Mouse (Mus musculus) thymus, adult 2 months (tissue): ENCODE measurements around the gene Hoxb9. TPM values are rescaled to one million over a fixed set of nuclear protein-coding genes. Genes with fewer than 3 reads are reported as not detected.

ENCODE experiments used
- DNase-seq: peaks from one replicate; pipeline ENCODE4 v3.0.0; 2021
- H3K27ac ChIP-seq: fragments of 200-500 bp; 2 replicates; pipeline ENCODE4 v1.5.1; 2012; ENCODE audit warnings: low read length, control low read depth; ENCODE audit not compliant: control insufficient read depth, insufficient read depth
- H3K27me3 ChIP-seq: fragments of 200-500 bp; 2 replicates; pipeline ENCODE4 v1.6.1; 2012; ENCODE audit warnings: mild to moderate bottlenecking, low read length, moderate library complexity, mixed read lengths; ENCODE audit not compliant: control insufficient read depth, insufficient read depth
- H3K36me3 ChIP-seq: fragments of 200-500 bp; 2 replicates; pipeline ENCODE4 v1.6.1; 2012; ENCODE audit warnings: mild to moderate bottlenecking, low read length, moderate library complexity; ENCODE audit not compliant: control insufficient read depth, insufficient read depth
- H3K4me1 ChIP-seq: fragments of 200-500 bp; replicated peaks from 2 replicates; pipeline ENCODE4 v1.6.1; 2012; ENCODE audit warnings: low read length; ENCODE audit not compliant: control insufficient read depth, insufficient read depth
- H3K4me3 ChIP-seq: fragments of 200-500 bp; 2 replicates; pipeline ENCODE4 v1.5.1; 2012; ENCODE audit warnings: mild to moderate bottlenecking, low read length, control low read depth, moderate library complexity; ENCODE audit not compliant: control insufficient read depth, insufficient read depth
- CTCF ChIP-seq: fragments of 200-500 bp; IDR thresholded peaks from 2 replicates; pipeline ENCODE4 v1.5.1; 2012; ENCODE audit warnings: mild to moderate bottlenecking, control low read depth, low read length, moderate library complexity, borderline replicate concordance; ENCODE audit not compliant: control insufficient read depth, poor library complexity, insufficient read depth; ENCODE audit errors: extremely low read depth
- POLR2A ChIP-seq: fragments of 200-500 bp; IDR thresholded peaks from 2 replicates; pipeline ENCODE4 v1.6.1; 2012; ENCODE audit warnings: mild to moderate bottlenecking, low read length, control low read depth, moderate library complexity; ENCODE audit not compliant: control insufficient read depth, poor library complexity, insufficient read depth; ENCODE audit errors: extremely low read depth
- WGBS: fragments of 180-500 bp; shearing (Covaris S2); methylation state at CpG from one replicate; pipeline ENCODE4 v1.1.7; 2018; 5-methylcytosine and 5-hydroxymethylcytosine counted together
- polyA plus RNA-seq: library from polyadenylated mRNA; depleted of rRNA; stranded (reverse); fragments of >200 nt; gene quantifications from 2 replicates; pipeline ENCODE4 v1.2.3, GENCODE M21; 2012

The Hoxb9 gene
- polyA plus RNA-seq, 1 experiment, result 0.22 TPM

DNA sequence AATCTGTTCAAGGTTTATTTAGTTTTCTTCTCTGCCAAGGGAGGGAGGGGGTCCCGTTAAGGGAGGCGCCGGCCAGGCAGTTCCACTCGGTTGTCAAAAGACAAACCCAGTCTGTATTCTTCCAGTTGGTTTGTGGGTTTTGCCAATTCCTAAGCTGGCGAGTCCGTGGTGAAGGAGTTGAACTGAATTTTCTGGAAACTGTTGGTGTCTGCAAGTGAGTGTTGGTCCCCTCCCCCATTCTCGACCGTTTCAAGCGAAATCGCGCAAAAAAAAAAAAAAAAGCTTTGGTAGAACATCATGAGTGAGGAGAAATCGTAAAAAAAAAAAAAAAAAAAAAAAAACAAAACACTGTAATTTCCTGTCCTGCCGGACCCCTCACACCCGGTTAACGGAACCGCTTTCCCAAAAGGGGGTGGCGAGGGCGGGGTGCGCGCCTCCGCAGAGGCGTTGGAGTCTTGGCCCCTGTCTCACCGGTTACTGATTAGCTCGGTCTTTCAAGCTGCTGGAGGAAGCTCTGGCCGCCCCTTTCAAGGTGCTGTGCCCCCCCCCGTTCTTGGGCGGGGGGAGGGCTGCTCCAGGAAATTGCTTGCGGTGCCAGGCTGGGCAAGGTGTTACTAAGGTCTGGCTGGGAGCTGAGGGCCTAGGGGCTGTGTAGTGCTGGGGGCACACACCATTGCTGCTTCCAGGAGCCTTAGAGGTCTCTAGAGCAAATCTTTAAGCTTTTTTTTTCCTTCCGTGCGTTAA lies 24.0 kb downstream of the Hoxb9 start:
- no peak overlapping the region for H3K27ac ChIP-seq
- 4% methylated on average over 30 of the region's 30 CpGs for WGBS
- no peaks in the 10 kb centered on the region for H3K36me3 ChIP-seq
- H3K4me3 ChIP-seq, result no peak overlapping the region
- TF ChIP-seq POLR2A (no peak), CTCF (no peak)
- DNase-seq, result no peak
- H3K27me3 ChIP-seq, result peaks cover 43% of the 10 kb centered on the region
- no peaks in the 10 kb centered on the region; the same call in 1 of the 2 replicates for H3K4me1 ChIP-seq

DNA sequence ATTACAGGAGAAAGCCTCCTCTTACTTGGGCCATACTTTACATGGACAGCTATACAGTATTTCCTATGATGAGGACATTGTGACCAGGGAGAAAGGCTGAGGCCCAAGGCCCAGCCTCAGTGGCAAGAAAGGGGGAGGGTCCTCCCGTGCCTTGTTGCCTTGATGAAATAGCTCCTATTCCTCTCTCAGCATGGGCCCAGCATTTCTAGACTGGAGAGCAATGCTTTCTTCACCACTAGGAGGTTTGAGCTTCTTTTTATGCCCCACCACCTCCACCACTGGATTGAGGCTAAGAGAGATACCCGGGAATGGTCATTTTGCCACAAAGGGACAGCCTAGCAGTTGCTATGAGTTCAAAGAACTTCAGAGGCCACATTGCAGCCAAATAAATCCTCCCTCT lies 25.7 kb downstream of the Hoxb9 start:
- no peak for DNase-seq
- no peaks in the 10 kb centered on the region; the same call in 1 of the 2 replicates for H3K4me1 ChIP-seq
- H3K36me3 ChIP-seq, result no peaks in the 10 kb centered on the region
- TF ChIP-seq POLR2A, result no peak
- no peak for TF ChIP-seq CTCF
- no peak overlapping the region for H3K4me3 ChIP-seq
- whole genome bisulfite sequencing, result 71% methylated on average over 2 of the region's 2 CpGs
- no peak overlapping the region for H3K27ac ChIP-seq
- peaks cover 42% of the 10 kb centered on the region for H3K27me3 ChIP-seq

DNA sequence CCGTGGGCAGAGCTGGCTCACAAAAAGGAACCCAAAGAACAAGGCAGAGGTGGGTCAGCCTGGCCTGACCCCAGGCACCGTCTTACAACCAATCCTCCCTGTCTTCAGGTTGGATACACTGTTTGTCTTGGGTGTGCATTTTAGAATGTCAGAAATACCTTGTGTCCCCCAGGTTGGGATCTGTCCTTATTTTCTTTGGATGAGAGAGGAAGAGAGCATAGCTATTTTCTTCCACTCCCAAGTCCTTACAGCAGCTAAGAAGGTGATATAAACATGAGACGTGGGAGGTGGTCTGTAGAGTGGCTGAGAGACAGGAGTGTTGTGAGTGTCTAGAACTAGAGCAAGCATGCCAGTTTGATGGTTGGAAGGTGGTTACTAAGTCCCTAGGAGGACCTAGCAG lies 26.2 kb downstream of the Hoxb9 start:
- Histone ChIP-seq H3K27me3 (peaks cover 43% of the 10 kb centered on the region), H3K4me3 (no peak overlapping the region), H3K36me3 (no peaks in the 10 kb centered on the region), H3K4me1 (no peaks in the 10 kb centered on the region; the same call in 1 of the 2 replicates), H3K27ac (no peak overlapping the region)
- no peak for DNase-seq
- 75% methylated on average over 3 of the region's 3 CpGs for WGBS
- TF ChIP-seq POLR2A (no peak), CTCF (no peak)

DNA sequence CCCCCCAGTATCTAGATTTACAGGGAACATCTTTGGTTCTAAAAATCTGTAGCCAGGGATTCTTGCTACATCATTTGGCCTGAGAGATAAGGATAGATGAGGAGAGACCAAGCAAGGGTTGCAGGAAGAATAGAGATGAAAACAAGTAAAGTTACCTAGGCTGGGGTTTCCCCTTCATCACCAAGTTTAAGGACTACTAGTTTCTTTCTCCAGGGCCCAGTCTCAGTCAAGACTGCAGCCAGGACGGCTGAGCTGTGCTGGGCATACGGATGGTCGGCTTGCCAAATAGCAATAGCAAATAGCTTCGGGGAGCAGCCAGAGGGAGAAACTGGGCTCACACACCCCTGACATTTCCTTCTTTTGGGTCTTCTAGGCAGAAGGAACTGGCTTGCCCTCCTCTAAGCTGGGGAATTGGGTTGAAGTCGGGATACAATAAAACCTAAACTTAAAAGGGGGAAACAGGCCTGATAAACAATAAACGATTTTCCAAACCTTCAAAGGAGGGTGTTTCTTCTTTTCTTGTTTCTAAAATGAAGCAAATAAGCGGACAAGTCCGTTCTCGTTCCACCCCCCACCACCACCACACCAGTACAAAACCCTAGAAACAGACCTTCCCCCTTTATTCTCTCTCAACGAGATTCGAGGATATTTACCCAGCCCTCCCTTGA lies 26.8 kb downstream of the Hoxb9 start:
- TF ChIP-seq CTCF (no peak), POLR2A (no peak)
- Histone ChIP-seq H3K27ac (no peak overlapping the region), H3K36me3 (no peaks in the 10 kb centered on the region), H3K4me1 (no peaks in the 10 kb centered on the region; the same call in 1 of the 2 replicates), H3K4me3 (no peak overlapping the region), H3K27me3 (peaks cover 40% of the 10 kb centered on the region)
- 52% methylated on average over 11 of the region's 11 CpGs for WGBS
- DNase-seq, result no peak

DNA sequence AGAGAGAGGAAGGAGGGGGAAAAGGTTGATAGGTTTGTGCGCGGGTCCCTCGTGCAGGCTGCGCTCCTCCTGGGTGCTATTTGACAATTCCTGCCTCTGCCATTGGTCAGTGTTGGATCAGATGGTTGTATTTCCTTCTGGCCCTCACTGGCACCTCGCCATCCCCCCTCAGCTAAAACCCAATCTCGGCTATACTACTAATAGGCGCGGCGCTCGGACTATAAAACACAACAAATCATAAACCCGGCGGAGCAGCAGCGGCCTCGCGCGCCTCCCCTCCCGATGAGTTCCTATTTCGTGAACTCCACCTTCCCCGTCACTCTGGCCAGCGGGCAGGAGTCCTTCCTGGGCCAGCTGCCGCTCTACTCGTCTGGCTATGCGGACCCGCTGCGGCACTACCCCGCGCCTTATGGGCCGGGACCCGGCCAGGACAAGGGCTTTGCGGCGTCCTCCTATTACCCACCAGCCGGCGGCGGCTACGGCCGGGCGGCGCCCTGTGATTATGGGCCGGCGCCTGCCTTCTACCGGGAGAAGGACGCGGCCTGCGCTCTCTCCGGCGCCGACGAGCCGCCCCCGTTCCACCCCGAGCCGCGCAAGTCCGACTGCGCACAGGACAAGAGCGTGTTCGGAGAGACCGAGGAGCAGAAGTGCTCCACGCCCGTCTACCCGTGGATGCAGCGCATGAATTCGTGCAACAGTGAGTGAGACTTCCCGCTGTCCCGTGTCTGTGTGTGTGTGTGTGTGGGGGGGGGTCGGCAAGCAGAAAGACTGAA lies 27.8 kb downstream of the Hoxb9 start:
- Histone ChIP-seq H3K27me3 (peaks cover 35% of the 10 kb centered on the region), H3K4me3 (no peak overlapping the region), H3K27ac (no peak overlapping the region), H3K36me3 (no peaks in the 10 kb centered on the region), H3K4me1 (no peaks in the 10 kb centered on the region; the same call in 1 of the 2 replicates)
- DNase-seq, result no peak
- 2% methylated on average over 66 of the region's 66 CpGs for WGBS
- TF ChIP-seq POLR2A, result no peak
- TF ChIP-seq CTCF, result no peak

DNA sequence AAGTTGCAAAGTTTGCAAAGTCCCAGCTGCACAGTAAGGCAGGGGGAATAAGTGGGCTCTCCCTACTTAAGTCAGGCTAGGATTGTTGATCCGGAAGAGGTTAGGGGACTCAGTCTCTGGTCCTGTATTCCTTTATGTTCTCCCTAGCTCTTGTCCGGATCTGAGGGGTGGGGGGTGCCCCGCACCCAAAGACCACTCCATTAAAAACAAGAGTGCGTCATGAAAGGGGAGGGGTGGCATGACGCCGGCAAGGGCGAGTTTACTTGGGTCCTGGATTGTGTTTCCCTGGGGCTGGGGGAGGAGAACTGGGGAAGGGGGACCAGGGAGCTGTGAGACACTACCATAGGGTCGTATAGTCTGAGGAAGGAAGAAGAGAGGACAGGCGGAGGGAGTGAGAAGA lies 28.5 kb downstream of the Hoxb9 start:
- Histone ChIP-seq H3K4me3 (no peak overlapping the region), H3K36me3 (no peaks in the 10 kb centered on the region), H3K27ac (no peak overlapping the region), H3K4me1 (no peaks in the 10 kb centered on the region; the same call in 1 of the 2 replicates), H3K27me3 (peaks cover 37% of the 10 kb centered on the region)
- 11% methylated on average over 9 of the region's 9 CpGs for WGBS
- DNase-seq, result no peak
- TF ChIP-seq CTCF (no peak), POLR2A (no peak)

DNA sequence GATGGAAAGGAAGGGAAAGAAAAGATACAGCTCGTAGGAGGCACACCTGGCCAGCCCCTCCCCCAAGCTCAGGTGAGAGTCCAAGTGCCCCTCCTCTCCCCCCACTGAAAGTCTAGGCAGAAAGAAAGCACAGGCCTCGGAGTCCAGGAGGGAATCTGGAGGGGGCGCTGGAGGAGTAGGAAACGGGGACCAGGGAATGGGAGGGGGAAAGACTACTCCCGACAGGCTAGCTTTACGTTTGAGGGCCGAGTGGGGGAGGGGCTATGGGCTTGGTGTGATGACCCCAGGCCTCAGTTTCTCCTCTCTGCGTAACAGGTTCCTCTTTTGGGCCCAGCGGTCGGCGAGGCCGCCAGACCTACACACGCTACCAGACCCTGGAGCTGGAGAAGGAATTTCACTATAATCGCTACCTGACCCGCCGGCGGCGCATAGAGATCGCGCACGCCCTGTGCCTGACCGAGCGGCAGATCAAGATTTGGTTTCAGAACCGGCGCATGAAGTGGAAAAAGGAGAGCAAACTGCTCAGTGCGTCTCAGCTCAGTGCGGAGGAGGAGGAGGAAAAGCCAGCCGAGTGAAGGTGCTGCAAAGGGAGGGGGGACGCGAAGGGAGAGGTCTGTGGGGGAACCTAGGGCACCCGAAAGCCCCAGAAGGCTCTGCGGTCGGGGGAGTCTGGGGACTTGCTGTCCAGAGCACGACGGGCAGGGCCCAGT lies 29.3 kb downstream of the Hoxb9 start:
- DNase-seq, result no peak
- H3K4me3 ChIP-seq, result no peak overlapping the region
- H3K27me3 ChIP-seq, result peaks cover 33% of the 10 kb centered on the region
- WGBS, result 9% methylated on average over 35 of the region's 35 CpGs
- H3K36me3 ChIP-seq, result no peaks in the 10 kb centered on the region
- no peak for TF ChIP-seq CTCF
- TF ChIP-seq POLR2A, result no peak
- no peaks in the 10 kb centered on the region; the same call in 1 of the 2 replicates for H3K4me1 ChIP-seq
- H3K27ac ChIP-seq, result no peak overlapping the region
